Mouse (Mus musculus): ENCODE results near the gene Kat6b.

Kat6b gene

DNA sequence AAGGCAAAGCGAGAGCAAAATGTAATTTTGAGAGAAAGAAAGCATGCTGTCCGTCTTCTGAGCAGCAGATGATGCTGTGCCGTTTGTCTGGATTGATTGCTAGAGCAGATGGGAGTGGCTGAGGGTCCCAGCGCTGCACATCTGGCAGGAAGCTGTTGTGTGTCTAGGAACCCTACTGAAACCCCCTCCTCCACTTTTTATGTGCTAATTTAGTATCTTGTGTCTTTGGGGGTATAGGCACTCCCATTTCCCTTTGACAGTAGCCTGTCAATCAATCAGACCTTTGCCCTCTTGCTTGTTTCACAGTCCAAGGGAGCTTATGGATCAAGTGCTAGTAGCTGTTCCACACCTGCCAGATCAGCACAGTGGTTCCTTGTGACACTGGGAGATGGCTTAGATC is 191.9 kb downstream of the Kat6b start:
- no peak for DNase-seq

DNA sequence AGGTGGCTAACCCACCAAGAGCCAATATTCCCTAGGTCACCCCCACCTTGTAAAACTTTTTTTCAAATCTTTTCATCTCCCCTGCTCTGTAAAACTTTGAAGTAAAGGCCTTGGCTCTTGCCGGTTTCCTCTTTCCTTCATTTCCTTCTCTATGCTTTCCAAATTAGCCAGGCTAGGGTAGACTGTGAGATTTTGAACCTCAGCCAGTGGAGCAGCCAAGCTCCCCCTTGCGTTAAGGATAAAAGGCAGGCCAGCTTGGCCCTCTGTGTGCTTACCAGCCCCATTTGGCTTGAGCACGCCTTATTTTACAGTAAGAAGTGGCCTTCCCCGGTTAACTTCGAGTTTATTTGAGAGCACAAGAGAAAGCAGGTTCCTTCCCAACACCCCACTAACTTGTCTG is 193.2 kb downstream of the Kat6b start:
- DNase-seq, result no peak

- no peak for DNase-seq
Observed at GRCm38 (mm10) chr14:21676223-21676622, 195.0 kb downstream of the Kat6b start.

DNA sequence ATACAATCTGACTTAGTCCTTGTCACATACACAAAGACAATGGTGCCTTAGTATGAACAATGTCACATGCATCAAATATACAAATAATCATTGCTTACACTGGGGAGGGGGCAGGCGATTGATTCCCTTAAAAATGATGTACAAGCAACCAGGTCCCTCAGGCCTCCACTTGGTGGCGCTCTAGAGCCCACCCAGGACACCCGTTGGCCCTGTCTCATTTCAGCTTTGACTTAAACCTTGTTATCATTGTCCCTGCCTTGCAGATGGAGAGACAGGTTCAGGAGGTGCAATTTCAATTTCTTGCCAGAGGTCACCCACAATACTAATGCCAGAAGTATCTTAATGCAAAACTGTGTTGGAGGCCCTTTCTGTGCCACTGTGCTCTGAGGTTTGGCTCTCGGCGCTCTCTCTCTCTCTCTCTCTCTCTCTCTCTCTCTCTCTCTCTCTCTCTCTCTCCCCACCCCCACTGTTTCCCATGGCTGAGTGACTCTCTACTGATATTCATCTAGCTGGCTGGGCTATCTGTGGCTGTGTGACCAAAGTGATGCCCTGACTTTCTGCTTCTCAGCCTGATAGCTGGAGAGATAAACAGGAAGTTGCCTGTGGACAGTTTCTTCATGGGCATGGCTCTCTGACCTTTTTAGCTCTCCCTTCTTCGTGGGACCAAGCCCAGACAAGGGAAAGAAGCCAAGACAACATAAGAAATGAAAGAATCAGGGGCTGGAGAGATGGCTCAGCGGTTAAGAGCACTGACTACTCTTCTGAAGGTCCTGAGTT is 197.5 kb downstream of the Kat6b start:
- peak; percentile 25 for DNase-seq

- no peak for DNase-seq
Observed at GRCm38 (mm10) chr14:21679631-21680201, 198.5 kb downstream of the Kat6b start.

DNA sequence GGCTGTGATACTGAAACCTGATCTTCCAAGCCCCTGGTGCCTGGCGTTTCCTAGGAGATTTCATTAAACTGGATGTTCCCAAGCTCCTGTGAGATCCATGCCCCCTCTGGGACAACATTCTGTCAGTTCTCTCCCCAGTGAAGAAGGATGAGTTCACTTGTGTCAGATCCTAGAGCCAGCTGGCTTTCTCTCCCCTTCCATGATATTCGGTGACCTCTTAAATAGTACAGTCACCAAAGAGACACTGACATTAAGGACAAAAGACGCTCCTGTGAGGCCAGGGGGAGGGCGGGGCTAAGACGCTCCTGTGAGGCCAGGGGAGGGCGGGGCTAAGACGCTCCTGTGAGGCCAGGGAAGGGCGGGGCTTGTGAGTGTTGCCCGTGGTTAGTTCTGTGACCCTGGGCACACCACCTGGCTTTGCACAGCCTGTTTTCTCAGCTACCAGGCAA is 201.5 kb downstream of the Kat6b start:
- DNase-seq, result no peak

DNA sequence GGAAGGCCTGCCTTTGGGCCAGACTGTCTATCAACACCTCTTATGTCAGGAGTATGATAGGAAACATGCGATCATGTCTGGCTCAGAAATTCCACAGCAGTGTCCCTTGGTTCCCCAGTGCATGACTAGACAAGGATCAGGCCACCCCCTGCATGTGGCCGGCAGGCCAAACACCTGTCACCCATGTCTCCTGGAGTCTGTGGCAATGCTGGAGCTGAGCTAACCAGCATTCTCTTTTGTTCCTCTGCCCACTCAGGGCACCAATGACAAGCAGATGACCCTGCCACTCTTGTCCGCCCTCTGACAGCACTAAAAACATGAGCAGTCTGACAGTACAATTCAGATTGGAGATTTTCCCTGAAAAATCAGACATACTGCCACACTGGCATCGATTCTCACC is 202.6 kb downstream of the Kat6b start:
- no peak for DNase-seq

DNA sequence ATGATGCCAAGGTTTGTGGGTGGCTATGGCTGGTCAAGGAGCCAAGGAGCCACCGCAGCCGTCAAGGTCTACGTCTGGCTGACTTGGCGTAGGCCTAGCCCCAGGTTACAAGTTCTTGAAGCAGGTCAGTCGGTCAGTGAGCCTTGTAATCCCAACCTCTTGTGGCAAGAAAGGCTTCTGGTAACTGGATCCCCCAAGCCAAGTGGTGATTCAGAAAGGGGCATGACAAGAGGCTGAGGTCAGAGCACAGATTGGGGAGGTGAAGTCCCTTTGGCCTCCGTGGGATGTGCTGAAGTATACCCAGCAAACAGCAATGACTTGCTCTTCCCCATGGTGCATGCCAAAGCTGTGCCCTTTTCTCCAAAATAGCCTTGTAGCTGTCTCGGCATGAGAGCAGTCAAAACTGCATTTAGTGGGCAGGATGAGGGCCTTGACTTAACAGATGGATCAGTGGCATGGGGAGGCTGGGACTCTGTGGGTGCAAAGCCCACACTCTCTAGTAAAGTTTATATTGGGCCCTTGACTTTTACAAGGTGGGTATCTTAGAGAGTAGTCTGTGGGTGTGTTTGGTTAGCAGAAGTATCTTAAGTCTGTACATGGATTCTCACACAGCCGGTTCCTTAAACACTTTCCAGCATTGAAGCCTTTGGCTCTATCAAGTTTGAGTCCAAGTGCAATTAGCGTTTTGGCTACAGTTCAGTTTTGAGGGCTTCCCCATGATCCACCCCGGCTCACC is 204.3 kb downstream of the Kat6b start:
- no peak for DNase-seq

- DNase-seq, result no peak
Observed at GRCm38 (mm10) chr14:21686376-21687279, 205.4 kb downstream of the Kat6b start.

GRCm38 (mm10) chr14:21691070-21691469 is 209.8 kb downstream of the Kat6b start:
- DNase-seq, result no peak

- no peak for DNase-seq
Observed at GRCm38 (mm10) chr14:21695020-21695419, 213.8 kb downstream of the Kat6b start.

- DNase-seq, result no peak
Observed at GRCm38 (mm10) chr14:21696186-21696830, 215.1 kb downstream of the Kat6b start.

GRCm38 (mm10) chr14:21702691-21703090 is 221.5 kb downstream of the Kat6b start:
- DNase-seq, result no peak

DNA sequence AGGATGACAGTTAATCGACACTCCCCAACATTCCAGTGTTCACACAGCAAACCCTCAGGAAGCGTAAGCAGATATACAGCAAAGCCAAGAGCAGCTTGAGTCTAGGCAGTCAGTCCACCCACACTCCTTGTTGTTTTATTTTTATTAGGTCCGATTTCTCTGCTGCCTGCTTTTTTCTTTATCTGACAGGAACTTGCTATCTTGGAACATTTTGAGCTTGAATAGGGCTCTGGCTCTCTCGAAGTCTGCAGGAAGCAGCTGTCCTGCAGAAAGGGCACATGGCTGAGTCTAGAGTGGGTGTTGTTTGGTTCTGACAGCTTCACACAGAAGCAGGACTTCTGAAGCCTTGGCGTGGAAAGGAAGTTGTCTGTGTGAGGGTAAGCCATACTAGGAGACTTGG is 222.0 kb downstream of the Kat6b start:
- DNase-seq, result no peak

GRCm38 (mm10) chr14:21705462-21705861 is 224.2 kb downstream of the Kat6b start:
- DNase-seq, result no peak

DNA sequence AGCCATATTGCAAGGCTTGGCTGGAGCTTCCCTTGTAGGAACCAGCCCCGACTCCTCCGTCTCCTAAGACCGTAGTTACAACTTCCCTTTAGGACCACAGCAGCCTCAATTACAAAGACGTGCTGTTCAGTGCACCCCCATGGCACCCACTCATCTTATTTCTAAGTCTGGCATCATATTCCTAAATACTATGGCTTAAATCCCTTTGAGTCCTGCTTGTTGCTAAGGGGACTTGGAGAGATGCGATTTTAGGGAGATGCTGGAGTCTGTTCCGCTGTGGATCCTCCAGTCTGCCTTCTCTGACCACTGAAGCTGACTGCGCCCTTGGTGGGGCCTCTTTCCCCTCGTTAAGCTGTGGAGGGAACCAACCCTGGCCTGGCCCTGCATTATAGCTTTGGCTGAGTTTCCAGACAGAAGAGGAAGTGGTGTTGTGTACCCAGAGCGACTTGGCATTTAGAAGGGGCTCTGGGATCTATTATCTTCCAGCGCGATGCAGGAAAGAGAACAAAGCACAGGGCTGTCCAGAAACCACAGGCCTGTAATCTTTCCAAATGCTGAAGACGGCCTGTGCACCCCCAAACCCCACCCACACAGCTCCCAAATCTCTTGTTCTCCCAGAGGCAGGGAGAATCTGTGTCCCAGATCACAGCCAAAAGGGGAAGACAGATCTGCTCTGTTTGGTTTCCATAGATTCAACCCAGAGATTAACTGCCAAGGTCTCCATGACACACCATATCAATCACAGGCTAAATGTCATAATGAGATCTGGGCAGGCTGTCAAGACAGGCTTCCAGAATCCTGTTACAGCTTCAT is 225.7 kb downstream of the Kat6b start:
- DNase-seq, result no peak

DNA sequence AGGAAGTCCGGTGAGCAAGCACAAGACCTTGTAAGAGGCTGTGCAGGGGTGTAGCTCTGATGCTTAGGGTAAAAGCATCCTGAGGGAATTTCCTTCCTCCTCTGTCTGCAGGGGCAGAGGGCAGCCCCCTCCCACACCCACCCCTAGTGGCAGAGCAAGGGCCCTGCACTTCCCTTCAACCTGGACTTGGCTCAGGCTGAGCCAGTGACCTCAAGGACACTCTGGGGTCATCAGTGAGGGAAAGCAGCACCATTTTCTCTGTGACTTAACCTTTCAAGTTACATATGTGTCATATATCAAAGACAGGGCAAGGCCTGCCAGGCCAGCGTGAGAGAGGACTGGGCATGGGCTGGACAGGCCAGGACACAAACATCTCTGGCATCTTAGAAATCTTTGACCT is 228.3 kb downstream of the Kat6b start:
- DNase-seq, result no peak

DNA sequence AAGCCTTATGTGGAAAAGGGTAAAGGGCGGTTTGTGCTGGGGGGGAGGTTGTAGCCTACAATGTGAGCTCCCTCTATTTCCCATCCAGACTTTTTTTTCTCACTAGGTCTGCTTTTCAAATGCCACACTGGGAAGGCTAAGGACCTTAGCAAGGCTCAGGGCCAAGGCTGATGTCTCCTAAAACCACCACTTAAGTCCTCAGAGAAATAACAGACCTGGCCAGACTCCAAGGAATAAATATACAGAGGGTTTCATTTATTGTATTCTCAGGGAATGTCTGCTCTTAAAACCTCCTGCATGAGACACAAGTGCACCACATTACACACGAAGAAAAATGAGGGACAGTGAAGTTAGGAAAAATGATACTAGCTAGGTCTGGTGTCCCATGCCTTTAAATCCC is 230.0 kb downstream of the Kat6b start:
- DNase-seq, result no peak

GRCm38 (mm10) chr14:21714486-21714885 is 233.3 kb downstream of the Kat6b start, which contains the start of gene Dupd1:
Gene Dupd1, minus strand, starts transcription at chr14:21714576.
- DNase-seq, result no peak

GRCm38 (mm10) chr14:21719646-21720383 is 238.6 kb downstream of the Kat6b start:
- no peak for DNase-seq
